Mouse (Mus musculus) embryonic facial prominence, embryonic 15.5 days (tissue): ENCODE measurements around the gene Ppp1r12c. TPM values are rescaled to one million over a fixed set of nuclear protein-coding genes. Genes with fewer than 3 reads are reported as not detected.

Experiments
- ATAC-seq: fragments of 200-750 bp; cut with Nextera tagmentation; 2 replicates; pipeline ENCODE4 v1.8.0; 2017; ENCODE audit warnings: low read depth, moderate TSS enrichment; ENCODE audit not compliant: insufficient number of reproducible peaks, low FRiP score, low TSS enrichment
- H3K27ac ChIP-seq: fragments of 300-500 bp; sonication (generic); replicated peaks from 2 replicates; pipeline ENCODE4 v1.5.1; 2015; ENCODE audit warnings: mild to moderate bottlenecking, inconsistent platforms
- H3K27me3 ChIP-seq: fragments of 300-500 bp; sonication (generic); 2 replicates; pipeline ENCODE4 v1.6.1; 2015; ENCODE audit warnings: inconsistent platforms
- H3K36me3 ChIP-seq: fragments of 300-500 bp; sonication (generic); 2 replicates; pipeline ENCODE4 v1.6.1; 2015; ENCODE audit warnings: mild to moderate bottlenecking, inconsistent platforms
- H3K4me1 ChIP-seq: fragments of 300-500 bp; sonication (generic); 2 replicates; pipeline ENCODE4 v1.6.1; 2015; ENCODE audit warnings: inconsistent platforms
- H3K4me2 ChIP-seq: fragments of 300-500 bp; sonication (generic); replicated peaks from 2 replicates; pipeline ENCODE4 v1.6.1; 2015; ENCODE audit warnings: mild to moderate bottlenecking, inconsistent platforms
- H3K4me3 ChIP-seq: fragments of 300-500 bp; sonication (generic); replicated peaks from 2 replicates; pipeline ENCODE4 v1.5.1; 2015; ENCODE audit warnings: mild to moderate bottlenecking, inconsistent platforms
- H3K9ac ChIP-seq: fragments of 300-500 bp; sonication (generic); 2 replicates; pipeline ENCODE4 v1.6.1; 2015; ENCODE audit warnings: inconsistent platforms
- H3K9me3 ChIP-seq: fragments of 300-500 bp; sonication (generic); replicated peaks from 2 replicates; pipeline ENCODE4 v1.6.1; 2016; ENCODE audit warnings: inconsistent platforms
- WGBS: fragments of 180-500 bp; shearing (Covaris S2); methylation state at CpG from one replicate; pipeline ENCODE4 v1.1.7; 2015; 5-methylcytosine and 5-hydroxymethylcytosine counted together
- polyA plus RNA-seq: library from polyadenylated mRNA; unstranded; fragments of >200 nt; fragmentation: Nextera tagmentation; extraction: Ambion mirVana; gene quantifications from 2 replicates; pipeline ENCODE4 v1.2.1, GENCODE M21; 2015

Gene Ppp1r12c
- polyA plus RNA-seq, 1 experiment from 2014 or later: 57.2 TPM

DNA sequence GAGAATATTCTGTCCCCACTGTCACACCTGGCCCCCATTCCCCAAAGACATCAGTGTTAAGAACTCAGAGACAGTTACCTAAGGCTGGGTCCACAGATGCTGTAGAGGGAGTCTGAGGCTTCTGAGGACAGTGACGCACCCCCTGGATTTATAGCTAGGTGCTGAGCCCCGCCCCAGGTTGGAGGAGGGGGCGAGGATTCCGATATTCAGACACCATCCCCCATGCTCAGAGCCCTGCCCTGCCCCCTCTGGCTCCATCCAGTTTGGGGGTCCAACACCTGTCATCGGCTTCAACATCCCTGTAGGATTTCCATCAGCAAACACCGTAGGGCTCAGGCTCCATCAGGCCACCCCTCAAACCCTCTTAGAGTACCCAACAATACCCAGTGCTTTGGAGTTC, 14.4 kb upstream of the Ppp1r12c start:
- Histone ChIP-seq H3K4me2 (no peak overlapping the region), H3K9me3 (no peaks in the 10 kb centered on the region), H3K9ac (no peak overlapping the region), H3K36me3 (no peaks in the 10 kb centered on the region), H3K4me3 (peak overlapping the region; percentile 12; the same call in 1 of the 2 replicates), H3K4me1 (peaks cover 14% of the 10 kb centered on the region), H3K27ac (0 out of 2 replicates have a peak overlapping the region, but pooled peaks have one; percentile 23), H3K27me3 (no peaks in the 10 kb centered on the region)
- peak; percentile 29; the same call in 1 of the 2 replicates for ATAC-seq
- whole genome bisulfite sequencing: 48% methylated on average over 6 of the region's 6 CpGs

DNA sequence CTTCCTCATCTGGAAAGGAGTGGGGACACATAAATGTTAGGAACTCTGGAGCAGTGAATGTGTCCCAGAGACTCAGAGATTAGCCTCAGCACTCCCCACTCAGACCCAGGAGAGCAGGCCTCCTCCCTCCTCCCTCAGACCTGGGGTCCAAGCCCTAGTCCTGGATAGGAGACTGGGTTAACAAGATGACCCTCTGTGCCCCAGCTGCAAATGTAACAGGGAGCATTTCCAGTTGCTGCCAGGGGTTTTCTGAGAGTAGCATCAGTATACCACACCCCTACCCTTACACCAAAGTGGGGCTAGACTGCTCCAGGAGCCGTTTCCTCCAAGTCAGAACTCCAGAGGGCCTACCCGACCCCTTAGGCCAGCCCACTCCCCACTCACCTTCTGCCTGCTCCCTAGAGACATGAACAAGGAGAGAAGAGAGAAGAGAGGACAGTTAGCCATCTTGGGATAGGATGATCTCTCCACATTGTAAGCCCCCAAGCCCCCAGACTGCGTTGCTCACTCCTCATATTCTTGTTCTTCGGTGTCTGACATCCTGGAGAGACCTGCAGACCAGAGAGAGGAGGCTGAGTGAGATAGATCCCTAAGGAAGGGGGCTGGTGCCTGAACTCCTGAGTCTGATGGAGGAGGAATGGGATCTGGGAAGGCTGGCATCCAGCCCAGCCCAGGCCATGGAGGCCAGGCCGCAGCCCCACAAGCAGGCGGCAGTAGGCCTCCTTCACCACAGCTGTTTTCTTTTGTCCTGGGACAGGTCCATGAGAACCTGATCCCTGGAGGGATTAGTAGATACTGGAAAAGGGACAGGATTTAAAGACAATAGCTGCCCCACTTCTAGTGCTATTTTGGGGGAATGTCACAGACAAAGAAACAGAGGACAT, 12.6 kb upstream of the Ppp1r12c start:
- Histone ChIP-seq H3K36me3 (no peaks in the 10 kb centered on the region), H3K4me2 (peak overlapping the region; percentile 8; the same call in 1 of the 2 replicates), H3K4me3 (peak overlapping the region; percentile 21), H3K9ac (no peak overlapping the region), H3K9me3 (no peaks in the 10 kb centered on the region), H3K27ac (peak overlapping the region; percentile 61), H3K27me3 (no peaks in the 10 kb centered on the region), H3K4me1 (peaks cover 18% of the 10 kb centered on the region)
- 0 out of 2 replicates have a peak, but pooled peaks have one; percentile 27 for ATAC-seq
- 43% methylated on average over 6 of the region's 6 CpGs for WGBS

- 0 out of 2 replicates have a peak overlapping the region, but pooled peaks have one; percentile 8 for H3K4me2 ChIP-seq
- H3K9me3 ChIP-seq: no peaks in the 10 kb centered on the region
- H3K36me3 ChIP-seq: no peaks in the 10 kb centered on the region
- ATAC-seq: no peak
- WGBS: 20% methylated on average over 13 of the region's 13 CpGs
- H3K9ac ChIP-seq: no peak overlapping the region
- H3K4me1 ChIP-seq: peaks cover 18% of the 10 kb centered on the region
- peak overlapping the region; percentile 21 for H3K4me3 ChIP-seq
- no peak overlapping the region for H3K27ac ChIP-seq
- no peaks in the 10 kb centered on the region for H3K27me3 ChIP-seq
Measured at GRCm38 (mm10) chr7:4513236-4513635, 11.8 kb upstream of the Ppp1r12c start.

DNA sequence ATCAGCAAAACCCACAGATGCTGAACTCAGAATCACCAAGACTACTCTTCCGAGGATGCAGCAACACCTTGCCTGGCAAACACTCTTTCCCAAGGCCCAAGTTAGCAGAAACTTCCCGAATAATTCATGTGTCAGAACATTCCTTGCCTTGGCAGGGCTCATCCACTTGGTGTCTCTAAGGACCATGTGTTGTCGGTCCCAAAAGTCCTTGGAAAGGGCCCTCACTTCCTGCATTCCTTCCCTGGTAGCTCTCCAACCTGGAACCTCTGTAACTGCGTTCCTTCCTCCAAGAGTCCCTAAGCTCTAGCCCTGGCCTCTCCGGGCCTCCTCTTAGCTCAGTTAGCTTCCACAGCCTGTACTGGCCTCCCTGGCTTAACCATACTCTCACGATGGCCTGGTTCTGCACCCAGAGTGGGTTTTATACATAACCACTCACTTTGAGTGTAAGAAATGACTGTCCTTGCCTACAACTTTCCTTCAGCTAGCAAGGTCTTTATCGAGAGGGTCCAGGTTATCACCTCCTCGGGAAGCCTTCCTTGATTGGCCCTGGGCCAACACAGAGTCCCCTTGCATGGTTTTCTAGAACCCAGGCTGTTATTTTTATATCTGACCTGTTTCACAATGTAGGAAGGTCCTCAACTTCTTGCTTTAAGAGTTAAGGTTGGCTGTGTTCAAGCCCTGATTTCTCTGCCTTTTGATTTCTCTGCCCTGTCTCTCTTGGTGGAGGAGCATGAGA, 10.2 kb upstream of the Ppp1r12c start:
- no peak overlapping the region for H3K4me3 ChIP-seq
- no peaks in the 10 kb centered on the region for H3K36me3 ChIP-seq
- H3K4me2 ChIP-seq: no peak overlapping the region
- no peak for ATAC-seq
- no peaks in the 10 kb centered on the region for H3K27me3 ChIP-seq
- WGBS: 68% methylated on average over 8 of the region's 8 CpGs
- H3K4me1 ChIP-seq: peaks cover 18% of the 10 kb centered on the region
- no peaks in the 10 kb centered on the region for H3K9me3 ChIP-seq
- H3K9ac ChIP-seq: no peak overlapping the region
- no peak overlapping the region for H3K27ac ChIP-seq

DNA sequence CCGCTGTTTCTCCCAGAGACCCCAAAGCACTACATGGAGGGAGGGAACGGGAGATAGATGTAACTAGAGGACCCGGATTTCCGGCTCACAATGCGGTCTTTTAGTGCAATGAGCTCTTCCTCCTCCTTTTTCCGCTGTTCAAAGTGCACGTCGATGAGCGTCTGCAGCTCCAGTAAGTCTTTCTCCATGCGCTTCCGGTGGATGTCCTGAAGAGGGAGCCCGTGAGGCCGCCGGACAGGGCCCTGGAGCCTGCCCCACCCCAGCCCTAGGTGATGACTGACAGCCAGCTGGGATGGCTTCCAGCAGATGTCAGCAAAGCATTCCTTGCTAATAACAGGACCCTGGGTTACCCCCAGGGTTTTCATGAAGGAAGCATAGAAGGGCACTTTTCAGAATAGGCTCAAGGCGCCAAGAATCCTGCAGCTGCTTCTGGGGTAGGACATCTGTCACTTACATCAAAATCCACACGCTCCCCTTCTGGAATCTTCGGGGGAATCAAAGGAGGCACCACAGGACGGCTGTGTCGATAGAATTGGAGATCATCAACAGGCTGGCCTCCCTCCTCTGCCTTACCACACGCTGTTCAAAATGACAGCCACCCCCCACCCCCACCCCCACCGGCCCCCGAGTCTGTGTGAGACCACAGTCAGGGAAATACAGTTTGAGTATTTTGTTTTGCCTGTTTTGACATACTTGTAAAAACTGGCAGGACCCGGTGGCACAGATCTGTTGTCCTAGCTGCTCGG, 8.6 kb upstream of the Ppp1r12c start:
- H3K36me3 ChIP-seq: no peaks in the 10 kb centered on the region
- no peak overlapping the region for H3K9ac ChIP-seq
- peak overlapping the region; percentile 31; the same call in 1 of the 2 replicates for H3K27ac ChIP-seq
- ATAC-seq: peak; percentile 69
- 9% methylated on average over 24 of the region's 24 CpGs for WGBS
- H3K9me3 ChIP-seq: no peaks in the 10 kb centered on the region
- peak overlapping the region; percentile 29; the same call in 1 of the 2 replicates for H3K4me2 ChIP-seq
- no peaks in the 10 kb centered on the region for H3K27me3 ChIP-seq
- H3K4me3 ChIP-seq: peak overlapping the region; percentile 18
- peaks cover 18% of the 10 kb centered on the region for H3K4me1 ChIP-seq

DNA sequence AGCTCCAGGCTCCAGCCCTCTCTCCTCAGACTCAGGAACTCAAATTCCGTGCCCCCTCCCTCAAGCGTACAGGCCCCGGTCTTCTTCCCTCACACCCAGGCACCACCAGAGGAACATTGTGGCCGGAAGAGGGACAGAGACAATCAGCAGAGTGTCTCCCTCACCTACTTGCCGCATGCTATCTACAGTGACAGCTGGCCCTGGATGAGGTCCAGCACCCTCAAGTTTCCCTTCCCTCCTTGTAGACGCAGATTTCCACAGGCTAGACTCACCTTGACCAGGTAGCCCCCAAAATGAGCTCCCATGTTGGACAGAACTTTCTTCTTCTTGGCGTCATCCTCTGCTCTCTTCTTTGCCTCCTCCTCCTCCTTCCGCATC, 7.2 kb upstream of the Ppp1r12c start:
- Histone ChIP-seq H3K4me2 (no peak overlapping the region), H3K27me3 (no peaks in the 10 kb centered on the region), H3K27ac (no peak overlapping the region), H3K36me3 (no peaks in the 10 kb centered on the region), H3K9ac (no peak overlapping the region), H3K9me3 (no peaks in the 10 kb centered on the region), H3K4me3 (no peak overlapping the region), H3K4me1 (peaks cover 15% of the 10 kb centered on the region)
- 83% methylated on average over 8 of the region's 8 CpGs for WGBS
- ATAC-seq: no peak

DNA sequence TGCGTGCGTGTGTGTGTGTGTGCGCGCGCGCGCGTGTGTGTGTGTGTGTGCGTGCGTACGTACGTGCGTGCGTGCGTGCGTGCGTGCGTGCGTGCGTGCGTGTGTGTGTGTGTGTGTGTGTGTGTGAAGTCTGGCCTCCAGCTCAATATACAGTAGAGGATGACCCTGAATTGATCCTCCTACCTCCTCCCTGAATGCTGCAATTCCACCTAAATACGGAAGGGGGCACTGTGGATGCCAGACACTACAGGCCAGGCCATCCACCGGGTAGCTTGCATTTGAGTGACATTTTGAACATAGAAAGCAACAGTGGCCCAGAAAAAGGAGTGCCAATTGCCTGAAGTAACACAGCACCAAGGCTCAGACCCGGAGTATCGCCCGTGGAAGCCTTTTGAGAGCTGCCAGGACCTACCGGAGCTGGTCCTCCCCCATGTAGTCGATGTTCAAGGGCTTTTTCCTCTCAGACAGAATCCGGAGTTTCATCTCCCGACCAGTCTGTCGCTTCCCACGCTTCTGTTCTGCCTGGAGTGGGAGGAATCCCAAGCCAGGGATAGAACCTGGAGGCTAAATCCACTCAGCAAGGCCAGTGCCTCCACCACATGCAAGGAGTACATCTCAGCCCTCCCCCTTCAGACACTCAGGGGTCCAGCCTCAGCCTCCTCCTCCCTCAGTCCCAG, 6.7 kb upstream of the Ppp1r12c start:
- peaks cover 10% of the 10 kb centered on the region for H3K4me1 ChIP-seq

GRCm38 (mm10) chr7:4507220-4507619, 5.7 kb upstream of the Ppp1r12c start:
- peaks cover 12% of the 10 kb centered on the region for H3K4me1 ChIP-seq
- ATAC-seq: no peak
- H3K9me3 ChIP-seq: no peaks in the 10 kb centered on the region
- no peak overlapping the region for H3K4me3 ChIP-seq
- no peak overlapping the region for H3K27ac ChIP-seq
- H3K27me3 ChIP-seq: no peaks in the 10 kb centered on the region
- H3K9ac ChIP-seq: no peak overlapping the region
- H3K36me3 ChIP-seq: no peaks in the 10 kb centered on the region
- 41% methylated on average over 3 of the region's 4 CpGs for WGBS
- no peak overlapping the region for H3K4me2 ChIP-seq

More for the DNA sequence above, 6.7 kb upstream of the Ppp1r12c start:
- no peak for ATAC-seq
- H3K9ac ChIP-seq: no peak overlapping the region
- H3K9me3 ChIP-seq: no peaks in the 10 kb centered on the region
- H3K36me3 ChIP-seq: no peaks in the 10 kb centered on the region
- H3K4me3 ChIP-seq: no peak overlapping the region
- H3K4me2 ChIP-seq: no peak overlapping the region
- WGBS: 75% methylated on average over 32 of the region's 32 CpGs
- H3K27me3 ChIP-seq: no peaks in the 10 kb centered on the region
- H3K27ac ChIP-seq: no peak overlapping the region

GRCm38 (mm10) chr7:4504646-4505435, 3.4 kb upstream of the Ppp1r12c start:
- Histone ChIP-seq H3K9ac (no peak overlapping the region), H3K9me3 (no peaks in the 10 kb centered on the region), H3K27ac (no peak overlapping the region), H3K27me3 (no peaks in the 10 kb centered on the region), H3K4me1 (peaks cover 21% of the 10 kb centered on the region), H3K4me2 (no peak overlapping the region), H3K36me3 (no peaks in the 10 kb centered on the region), H3K4me3 (no peak overlapping the region)
- WGBS: 54% methylated on average over 11 of the region's 11 CpGs
- ATAC-seq: no peak

GRCm38 (mm10) chr7:4503858-4504257, 2.4 kb upstream of the Ppp1r12c start:
- WGBS: 81% methylated on average over 5 of the region's 5 CpGs
- Histone ChIP-seq H3K4me1 (peaks cover 27% of the 10 kb centered on the region), H3K4me2 (no peak overlapping the region), H3K27me3 (no peaks in the 10 kb centered on the region), H3K9me3 (no peaks in the 10 kb centered on the region), H3K9ac (no peak overlapping the region), H3K36me3 (no peaks in the 10 kb centered on the region), H3K27ac (peak overlapping the region; percentile 28; the same call in 1 of the 2 replicates), H3K4me3 (no peak overlapping the region)
- ATAC-seq: no peak
